Mouse (Mus musculus) layer of hippocampus, postnatal 25 days (tissue): ENCODE data around the gene Sphkap. TPM values are rescaled to one million over a fixed set of nuclear protein-coding genes. Genes with fewer than 3 reads are reported as not detected.

Experiments used
- DNase-seq, 2 experiments: peaks; one replicate each; pipeline ENCODE4 v3.0.0; 2022; ENCODE audit warnings: mixed read lengths in 2 of 2, low spot score in 1 of 2; ENCODE audit errors: extremely low spot score in 1 of 2
- total RNA-seq, 2 experiments: library from RNA; stranded (reverse); gene quantifications; 2 replicates each; pipeline ENCODE4 v1.2.3; 2021

Sphkap gene
- total RNA-seq = 100 to 1,000 TPM; 209 to 253 TPM

DNA sequence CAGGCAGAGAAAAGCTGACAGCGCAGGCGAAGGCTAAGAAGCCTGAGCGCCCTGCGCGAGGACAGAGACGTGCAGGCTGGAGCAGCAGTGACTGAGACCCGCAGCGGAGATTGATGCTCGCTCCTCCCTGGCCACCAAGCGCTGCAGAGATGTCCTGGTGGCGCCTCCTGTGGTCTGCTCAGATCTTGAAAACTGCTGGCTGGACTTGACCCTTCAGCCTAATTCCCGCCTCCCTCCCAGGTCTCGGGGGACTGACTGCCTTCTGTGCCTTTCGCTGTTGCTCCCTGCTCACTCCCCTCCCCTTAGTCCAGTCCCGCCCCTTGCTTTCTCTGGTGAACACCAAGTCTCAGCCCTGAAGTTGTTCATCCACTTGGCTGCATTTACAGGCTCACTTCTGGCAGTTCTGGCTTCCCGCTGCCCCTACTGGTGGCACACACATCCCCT is at the start of gene Sphkap:
Gene Sphkap (minus strand): TSS at position 180 of the 444 bp plus-strand sequence.
- DNase-seq = peak in 1 of 2 experiments; percentile 50

DNA sequence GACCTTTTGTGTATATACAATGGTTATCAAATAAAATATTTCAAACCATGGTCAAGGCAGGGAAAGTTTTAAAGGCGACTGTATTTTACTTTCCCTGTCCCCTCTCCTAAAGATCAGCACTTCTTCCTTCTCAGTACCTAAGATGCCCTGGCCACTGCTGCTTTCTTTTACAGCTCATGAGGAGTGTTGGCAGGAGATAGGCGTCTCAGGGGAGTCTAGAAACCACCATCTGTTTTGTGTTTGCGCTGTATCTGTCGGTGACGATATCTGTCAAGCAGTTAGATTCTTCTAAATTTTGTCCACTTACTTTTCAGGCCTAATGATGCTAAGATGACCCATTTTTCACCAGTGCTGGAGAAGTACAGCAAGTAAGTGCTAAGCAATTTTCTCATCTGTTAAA is 43.3 kb upstream of the Sphkap start:
- DNase-seq = no peak

DNA sequence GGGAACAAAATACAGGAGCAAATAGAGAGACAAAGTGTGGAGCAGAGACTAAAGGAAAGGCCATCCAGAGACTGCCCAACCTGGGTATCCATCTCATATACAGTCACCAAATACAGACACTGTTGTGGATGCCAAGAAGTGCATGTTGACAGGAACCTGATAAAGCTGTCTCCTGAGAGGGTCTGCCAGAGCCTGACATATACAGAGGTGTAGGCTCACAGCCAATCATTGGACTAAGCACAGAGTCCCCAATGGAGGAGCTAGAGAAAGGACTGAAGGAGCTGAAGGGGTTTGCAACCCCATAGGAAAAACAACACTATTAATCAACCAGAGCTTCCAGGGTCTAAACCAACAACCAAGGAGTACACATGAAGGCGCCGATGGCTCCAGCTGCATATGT is 32.4 kb upstream of the Sphkap start:
- no peak for DNase-seq

DNA sequence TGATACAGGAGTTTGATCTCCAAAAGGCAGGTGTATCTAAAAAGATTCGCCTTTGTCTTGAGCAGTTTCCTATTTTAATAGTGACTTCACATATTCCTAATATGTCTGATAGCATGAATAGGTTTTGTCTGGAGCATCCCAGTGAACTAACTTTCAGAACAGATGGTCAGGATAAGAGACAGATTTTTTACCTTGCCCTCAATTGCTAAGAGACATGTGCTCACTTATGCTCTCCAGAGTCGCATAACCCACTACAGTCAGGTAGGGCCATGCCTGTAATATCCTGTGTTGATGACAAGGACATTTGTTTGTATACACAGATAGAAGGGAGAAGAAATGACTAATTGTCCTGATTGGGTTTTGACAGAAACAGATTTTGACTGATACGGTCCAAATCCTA is 25.9 kb upstream of the Sphkap start:
- DNase-seq = no peak

DNA sequence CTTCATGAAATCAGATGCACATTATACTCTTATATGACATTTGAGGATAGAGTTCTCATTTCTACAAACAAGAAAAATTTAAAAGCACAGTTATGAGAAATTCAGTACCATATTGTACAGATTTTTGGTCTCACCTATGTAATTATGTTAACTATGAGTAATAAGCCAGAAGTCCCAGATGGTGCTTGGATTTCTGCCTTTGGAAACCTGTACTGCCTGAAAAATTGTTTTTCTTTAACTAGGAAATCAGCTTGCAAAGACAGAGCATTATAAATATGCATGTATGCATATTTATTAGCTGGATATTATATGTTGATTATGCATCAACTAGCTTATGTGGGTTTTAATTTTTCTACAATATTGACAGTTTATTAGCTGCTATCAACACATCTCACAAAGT is 21.9 kb upstream of the Sphkap start:
- no peak for DNase-seq

DNA sequence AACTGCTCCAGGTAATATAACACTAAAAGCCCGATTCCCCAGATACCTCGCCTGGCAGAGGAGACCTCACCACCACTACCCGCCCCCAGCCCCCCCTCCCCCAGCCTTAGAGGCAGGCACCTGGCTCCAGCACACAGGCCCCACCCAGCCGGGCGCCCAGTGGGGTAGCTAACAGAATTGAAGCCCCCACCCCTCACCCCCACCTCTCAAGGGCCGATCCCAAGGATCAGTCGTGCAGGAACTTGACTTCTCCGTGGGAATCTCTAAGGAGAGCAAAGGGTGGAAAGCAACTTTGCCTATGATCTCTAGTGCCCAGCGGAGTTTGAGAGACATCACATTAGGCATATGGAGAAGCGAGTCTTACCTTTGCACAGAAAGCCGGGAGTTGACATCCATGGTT is 384 bp downstream of the Sphkap start:
- peak in 1 of 2 experiments; percentile 55 for DNase-seq

DNA sequence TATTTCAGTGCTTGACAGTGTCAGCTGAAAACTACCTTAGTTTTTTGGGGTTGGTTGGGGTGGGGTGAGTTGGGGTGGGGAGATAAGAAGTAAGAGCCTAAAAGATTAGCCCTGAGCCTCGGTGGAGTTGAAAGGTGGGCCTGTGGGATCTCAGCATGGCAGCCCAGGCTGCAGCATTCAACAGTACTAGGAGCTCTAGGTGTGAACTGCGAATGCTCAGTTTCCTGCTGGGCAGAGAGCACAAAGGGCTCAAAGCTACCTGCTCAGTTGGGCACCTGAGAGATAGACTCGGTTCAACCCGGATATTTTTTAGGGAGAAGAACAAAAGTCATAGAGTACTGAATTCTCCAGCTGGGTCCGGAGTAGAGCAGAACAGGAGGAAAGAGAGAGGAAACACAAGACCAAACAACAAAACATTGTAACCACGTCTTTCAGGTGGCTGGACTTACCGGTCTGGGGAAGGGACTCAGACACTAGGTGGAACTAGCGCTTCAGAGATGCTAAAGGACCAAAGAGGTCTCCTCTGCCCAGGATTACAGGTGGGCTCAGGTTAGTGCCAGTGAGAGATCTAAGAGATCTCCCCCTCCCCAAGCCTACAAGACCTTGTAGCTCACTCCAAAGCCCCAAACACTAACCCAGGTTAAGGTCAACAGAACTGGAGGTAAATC is 984 bp downstream of the Sphkap start:
- no peak for DNase-seq

DNA sequence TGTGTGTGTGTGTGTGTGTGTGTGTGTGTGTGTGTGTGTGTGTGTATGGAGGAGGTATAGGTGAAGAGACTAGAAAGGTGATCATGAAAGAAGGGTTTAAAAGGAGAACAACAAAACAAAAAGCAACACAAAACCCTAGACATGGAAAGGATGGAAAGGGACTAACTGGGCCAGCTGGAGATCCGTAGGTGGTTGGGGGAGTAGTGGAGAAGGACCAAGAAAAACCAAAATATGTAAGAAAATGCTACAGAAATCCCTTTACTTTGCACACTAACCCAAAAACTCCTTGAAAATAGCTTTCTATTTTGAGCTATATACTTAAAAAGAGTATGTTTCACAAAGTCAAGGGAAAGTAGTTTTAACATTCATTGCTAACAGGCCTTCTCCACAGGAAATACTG is 6.9 kb downstream of the Sphkap start:
- DNase-seq = no peak

DNA sequence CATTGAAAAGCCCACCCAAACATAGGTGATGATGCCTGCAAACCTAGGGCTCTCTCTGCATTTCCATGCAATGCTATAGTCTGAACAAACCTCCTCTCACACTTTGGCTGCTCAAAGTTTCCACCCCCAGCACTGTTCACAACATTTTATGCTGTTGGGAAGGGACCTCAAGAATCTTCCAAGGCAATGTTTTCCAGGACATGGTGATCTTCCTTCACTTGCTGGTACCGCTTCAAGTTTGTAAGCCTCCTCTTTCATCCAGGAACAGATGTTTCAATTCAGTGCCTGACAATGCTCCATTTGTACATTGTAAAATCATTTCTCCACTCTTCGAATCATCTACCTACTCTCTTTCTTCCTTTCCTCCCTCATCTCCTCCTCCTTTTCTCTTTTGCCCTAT is 11.7 kb downstream of the Sphkap start:
- no peak for DNase-seq

DNA sequence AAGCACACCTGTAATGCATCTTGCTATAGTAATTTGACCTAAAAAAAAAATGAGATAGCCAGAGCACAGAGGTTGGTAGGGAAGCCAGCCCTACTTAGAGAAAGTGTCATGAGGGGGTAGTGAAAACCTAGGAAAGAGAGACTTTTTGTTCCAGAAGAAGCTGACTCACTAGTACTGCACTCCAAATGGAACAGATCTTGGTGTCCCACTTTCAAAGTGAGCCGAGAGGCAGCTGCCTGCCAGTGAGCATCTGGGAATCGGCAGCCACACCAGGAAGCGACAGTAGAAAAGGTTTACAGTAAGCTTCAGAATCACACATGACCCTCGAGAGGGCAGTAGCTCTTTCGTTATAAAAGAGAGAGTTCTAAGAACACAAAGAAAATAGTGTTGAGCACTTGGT is 12.4 kb downstream of the Sphkap start:
- DNase-seq = no peak

DNA sequence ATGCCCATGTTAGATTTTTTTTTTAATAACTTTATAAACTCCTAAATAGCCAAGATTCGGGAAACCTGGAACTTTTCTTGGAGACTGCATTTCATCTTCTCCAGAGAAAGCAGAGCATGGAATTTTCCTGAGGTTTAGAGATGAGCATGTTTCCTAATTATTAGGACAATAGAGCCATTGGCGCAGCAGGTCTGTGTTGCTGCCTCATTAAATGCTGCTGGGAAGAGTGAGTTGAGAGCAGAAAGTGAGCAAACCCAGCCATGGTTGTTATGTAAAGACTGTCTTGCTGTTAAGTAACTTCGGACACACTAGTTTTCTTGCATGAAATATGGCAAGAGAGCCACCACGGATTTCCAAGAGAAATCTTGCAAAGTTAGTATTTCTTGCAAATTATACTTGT is 18.6 kb downstream of the Sphkap start:
- DNase-seq = no peak

DNA sequence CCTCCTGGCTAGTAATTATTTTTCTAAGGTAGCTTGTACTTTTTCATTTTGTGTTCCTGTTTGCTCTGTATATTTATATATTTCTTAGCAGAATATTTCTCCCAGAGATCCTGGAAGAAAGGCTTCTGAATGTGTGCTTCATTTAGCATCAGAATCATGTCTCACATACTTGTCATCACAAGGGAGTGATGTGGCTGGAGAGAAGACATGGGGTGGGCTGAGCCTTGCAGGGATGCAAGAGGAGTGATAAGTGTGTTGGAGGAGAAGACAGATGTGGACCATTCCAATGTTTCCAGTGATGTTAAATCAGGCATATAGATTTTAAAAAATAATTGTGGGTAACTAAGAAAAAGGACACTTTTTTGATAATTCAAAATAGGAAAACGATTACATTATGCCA is 30.6 kb downstream of the Sphkap start:
- no peak for DNase-seq

DNA sequence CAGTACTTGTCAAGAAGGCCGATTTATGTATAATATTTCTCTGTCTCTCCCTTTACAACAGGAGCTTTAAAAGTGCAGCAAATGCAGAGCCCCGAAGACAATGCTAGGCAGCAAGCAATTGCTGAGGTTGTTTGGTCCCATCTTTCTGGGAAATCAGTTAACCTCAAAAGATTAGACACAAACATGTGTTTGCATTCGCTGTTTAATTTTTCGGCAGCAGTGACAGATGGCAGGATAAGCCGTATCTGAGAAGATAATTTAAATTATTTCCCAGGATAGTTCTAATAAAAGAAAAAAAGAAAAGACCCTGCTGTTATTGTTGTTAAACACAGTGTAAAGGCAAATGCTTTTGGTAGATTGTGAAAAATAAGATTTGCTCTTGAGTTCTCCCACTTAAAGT is 41.5 kb downstream of the Sphkap start:
- DNase-seq = no peak

DNA sequence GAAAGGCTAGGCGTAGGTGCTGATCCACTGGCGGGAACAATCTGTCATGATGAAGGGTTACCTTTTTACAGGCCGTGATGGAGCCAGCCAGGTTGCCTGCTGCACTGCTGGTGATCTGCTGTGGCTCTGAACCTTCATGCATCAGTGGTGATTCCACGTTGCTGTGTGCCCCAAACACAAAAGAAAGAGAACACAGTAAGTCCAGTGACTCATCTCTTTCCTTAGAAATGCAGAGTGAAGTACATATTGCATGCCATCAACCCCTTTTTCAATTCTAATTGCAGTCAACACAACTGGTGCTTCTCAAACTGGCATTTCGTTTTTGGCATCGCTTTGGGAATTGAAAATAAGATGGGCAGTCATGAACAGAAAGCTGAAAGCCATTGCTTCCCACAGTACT is 45.8 kb downstream of the Sphkap start:
- DNase-seq = no peak

DNA sequence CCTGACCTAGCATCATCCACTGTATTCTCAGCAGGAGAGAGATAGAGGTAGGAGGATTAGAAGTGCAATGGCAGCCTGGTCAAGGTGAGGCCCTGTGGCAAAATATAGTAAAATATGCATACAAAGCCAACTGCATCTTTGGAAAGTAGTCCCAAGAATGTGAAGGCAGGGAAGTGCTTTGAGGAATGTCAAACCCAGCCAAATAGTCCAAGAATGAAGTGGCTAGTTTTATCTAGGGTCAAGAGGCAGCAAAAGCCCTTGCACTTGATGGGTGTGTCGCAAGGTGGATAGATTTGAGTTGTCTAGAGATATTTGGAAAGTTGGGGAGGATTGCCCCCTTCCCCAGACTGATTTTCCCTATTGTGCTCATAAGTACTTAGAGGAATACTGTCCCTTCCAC is 61.5 kb downstream of the Sphkap start:
- DNase-seq = no peak

DNA sequence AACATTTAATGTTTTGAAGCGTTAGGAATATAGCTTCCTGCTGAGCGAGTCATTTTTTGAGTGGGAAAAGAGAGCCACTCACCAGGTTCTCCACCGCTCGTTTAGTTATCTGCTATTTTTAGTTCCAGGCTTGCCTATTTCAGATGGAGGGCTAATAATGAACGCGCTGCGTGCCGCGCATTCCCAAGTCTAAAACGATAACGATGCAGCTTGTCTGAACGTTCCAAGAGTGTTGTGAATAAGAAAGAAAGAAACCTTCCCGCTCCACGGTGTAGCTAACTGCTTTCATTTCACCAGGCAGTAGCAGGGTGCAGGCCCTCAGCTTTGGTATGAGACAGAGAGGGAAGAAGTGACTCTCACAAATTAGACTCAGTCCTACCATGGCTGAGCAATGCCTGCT is 62.4 kb downstream of the Sphkap start:
- DNase-seq = no peak

DNA sequence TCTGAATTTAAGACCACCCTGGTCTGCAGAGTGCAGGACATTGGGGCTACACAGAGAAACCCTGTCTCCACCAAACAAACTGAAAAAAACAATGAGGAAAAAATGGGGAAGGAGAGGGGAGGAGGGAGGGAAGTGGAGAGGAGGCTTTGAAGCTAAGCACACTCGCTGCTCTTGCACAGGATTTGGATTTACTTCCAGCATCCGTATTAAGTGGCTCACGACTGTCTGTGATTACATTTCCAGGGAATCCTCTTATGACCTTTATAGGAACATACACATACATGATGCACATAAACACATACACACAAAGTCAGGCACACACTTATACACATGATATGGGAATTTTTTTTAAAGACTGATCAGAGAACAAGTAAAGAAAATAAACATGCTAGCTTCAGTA is 62.9 kb downstream of the Sphkap start:
- DNase-seq = no peak

DNA sequence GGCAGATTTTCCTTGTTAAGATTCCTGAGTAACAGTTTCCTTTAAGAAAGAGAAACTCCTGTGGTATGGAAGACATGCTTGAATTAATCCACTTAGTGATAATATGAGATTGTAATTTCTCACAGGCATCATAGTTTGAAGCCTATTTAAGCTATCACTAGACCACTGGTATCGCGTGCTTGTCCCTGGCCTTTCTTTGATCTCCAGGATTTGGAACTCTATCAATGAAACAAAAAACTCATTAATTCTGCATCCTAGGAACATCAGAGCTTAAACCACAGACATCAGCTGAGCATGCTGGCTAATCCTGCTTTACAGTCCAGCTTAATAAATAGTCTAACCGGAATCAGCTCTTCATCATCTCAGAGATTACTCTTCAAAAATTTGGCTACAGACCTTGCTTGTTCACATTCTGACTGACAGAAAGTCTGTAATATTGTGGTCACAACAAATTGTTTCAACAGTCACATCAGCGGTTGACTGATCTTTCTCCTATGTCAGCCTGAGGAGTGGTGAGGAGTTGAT is 65.2 kb downstream of the Sphkap start:
- DNase-seq = no peak

DNA sequence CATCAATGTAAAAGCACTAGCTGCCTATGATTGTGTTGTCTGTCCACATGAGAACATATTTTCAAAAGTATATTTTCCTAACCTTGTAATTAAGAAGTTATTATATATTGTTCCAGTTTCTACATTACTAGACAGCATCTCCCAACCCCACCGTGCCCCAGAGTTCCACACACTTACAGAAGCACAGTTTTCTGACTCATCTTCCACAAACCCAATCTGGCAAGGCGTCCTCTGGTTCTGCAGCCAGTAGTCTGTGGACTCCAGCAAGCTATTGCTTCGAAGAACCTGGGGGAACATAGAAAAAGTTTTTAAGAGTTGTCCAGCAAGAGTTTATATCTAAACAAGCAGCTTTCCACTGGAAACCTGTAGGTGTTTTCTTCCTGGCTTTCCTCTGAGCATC is 68.6 kb downstream of the Sphkap start:
- DNase-seq = no peak

DNA sequence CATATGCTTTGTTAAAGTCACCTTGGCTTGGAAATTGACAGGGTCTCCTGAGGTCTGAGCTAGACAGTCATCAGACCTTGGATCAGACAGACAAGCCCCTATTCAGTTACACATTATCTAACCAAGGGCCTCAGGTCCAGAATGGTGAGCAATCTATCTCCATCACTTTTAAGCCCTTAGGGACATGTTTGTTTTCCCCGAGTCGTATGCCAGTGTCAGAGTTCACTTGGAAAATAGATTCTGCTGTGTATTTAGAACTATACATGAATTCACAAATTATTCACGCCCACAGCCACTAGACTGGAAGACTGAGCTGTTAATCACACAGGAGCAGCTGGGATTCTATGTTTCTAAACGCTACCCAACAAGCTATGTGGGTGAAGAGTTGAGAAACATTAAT is 91.1 kb downstream of the Sphkap start:
- DNase-seq = no peak

DNA sequence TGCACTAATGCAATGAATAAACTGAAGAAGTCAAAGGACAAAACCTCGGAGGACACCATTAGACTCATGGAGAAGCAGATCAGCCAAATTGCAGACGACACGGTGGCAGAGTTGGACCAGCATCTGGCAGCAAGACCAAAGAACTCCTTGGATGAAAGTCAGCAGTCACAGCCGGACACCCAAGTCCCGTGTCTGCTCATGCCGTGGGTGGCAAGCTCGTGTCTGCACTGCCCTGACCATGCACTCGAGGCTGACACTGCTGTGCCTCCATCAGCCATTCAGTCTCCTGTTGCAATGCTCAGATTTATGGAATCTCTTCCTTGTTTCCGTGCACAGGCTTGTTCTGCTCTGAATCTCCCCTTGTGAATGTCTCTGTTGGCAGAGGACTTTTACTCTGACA is 92.9 kb downstream of the Sphkap start:
- DNase-seq = no peak

DNA sequence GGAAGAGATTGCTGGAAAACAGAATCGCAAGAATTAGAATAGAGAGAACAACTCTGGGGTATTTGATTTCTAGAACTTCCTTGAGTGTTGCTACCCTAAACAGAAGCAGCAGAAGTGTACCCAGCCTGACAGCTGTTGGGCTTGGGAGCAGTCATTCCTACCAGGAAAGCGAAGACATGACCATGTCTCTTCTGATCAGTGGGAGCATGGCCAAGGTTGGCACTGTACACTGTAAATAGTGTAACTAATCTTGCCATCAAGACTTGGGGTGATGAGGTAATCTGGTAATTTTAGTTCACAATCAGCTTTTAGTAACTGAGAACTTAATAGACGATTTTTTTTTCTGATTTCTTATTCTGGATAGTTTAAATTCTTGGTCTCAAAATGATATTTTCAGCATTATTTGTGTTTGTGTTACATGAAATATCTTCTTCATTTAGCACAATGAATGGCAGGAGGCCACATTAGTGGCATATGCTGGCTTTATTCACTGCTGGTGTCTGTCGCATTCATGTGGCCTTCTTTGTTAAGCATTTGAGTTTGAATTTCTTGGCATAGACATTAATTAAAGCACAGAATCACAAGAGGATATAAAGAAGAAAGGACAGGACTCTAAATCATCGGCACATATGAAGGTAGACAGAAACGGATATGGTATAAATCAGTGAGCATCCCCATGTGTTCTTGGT is 96.2 kb downstream of the Sphkap start:
- no peak for DNase-seq
